Mouse (Mus musculus): ENCODE data around the gene Hebp1.

Hebp1 gene

GRCm38 (mm10) chr6:135158509-135158908, 39.3 kb downstream of the Hebp1 start:
- DNase-seq, result no peak

GRCm38 (mm10) chr6:135157496-135157895, 40.3 kb downstream of the Hebp1 start:
- DNase-seq, result no peak

GRCm38 (mm10) chr6:135156597-135156996, 41.2 kb downstream of the Hebp1 start:
- no peak for DNase-seq

GRCm38 (mm10) chr6:135153719-135154118, 44.1 kb downstream of the Hebp1 start:
- DNase-seq, result no peak

- DNase-seq, result peak; percentile 20
Observed at GRCm38 (mm10) chr6:135150311-135150710, 47.5 kb downstream of the Hebp1 start.

GRCm38 (mm10) chr6:135149722-135150121, 48.1 kb downstream of the Hebp1 start:
- no peak for DNase-seq

- no peak for DNase-seq
Observed at GRCm38 (mm10) chr6:135149175-135149574, 48.6 kb downstream of the Hebp1 start.

GRCm38 (mm10) chr6:135148506-135148905, 49.3 kb downstream of the Hebp1 start:
- peak; percentile 24 for DNase-seq

- DNase-seq, result no peak
Observed at GRCm38 (mm10) chr6:135145976-135146375, 51.8 kb downstream of the Hebp1 start.

GRCm38 (mm10) chr6:135144516-135144915, 53.3 kb downstream of the Hebp1 start:
- DNase-seq, result peak; percentile 30

GRCm38 (mm10) chr6:135143151-135143550, 54.7 kb downstream of the Hebp1 start:
- no peak for DNase-seq

GRCm38 (mm10) chr6:135141451-135142147, 56.2 kb downstream of the Hebp1 start:
- no peak for DNase-seq

GRCm38 (mm10) chr6:135138746-135139145, 59.1 kb downstream of the Hebp1 start:
- peak; percentile 24 for DNase-seq

- no peak for DNase-seq
Observed at GRCm38 (mm10) chr6:135138207-135138606, 59.6 kb downstream of the Hebp1 start.

- peak; percentile 30 for DNase-seq
Observed at GRCm38 (mm10) chr6:135137736-135138135, 60.1 kb downstream of the Hebp1 start.

- DNase-seq, result no peak
Observed at GRCm38 (mm10) chr6:135136439-135137161, 61.2 kb downstream of the Hebp1 start.

- no peak for DNase-seq
Observed at GRCm38 (mm10) chr6:135135735-135136134, 62.1 kb downstream of the Hebp1 start.

GRCm38 (mm10) chr6:135133486-135133885, 64.3 kb downstream of the Hebp1 start:
- no peak for DNase-seq

- no peak for DNase-seq
Observed at GRCm38 (mm10) chr6:135133086-135133485, 64.7 kb downstream of the Hebp1 start.

- DNase-seq, result no peak
Observed at GRCm38 (mm10) chr6:135124755-135125380, 73.0 kb downstream of the Hebp1 start.

- no peak for DNase-seq
Observed at GRCm38 (mm10) chr6:135118183-135118582, 79.6 kb downstream of the Hebp1 start, which contains the start of gene Gprc5d. TSS of gene Gprc5d (minus strand) at chr6:135118283.

GRCm38 (mm10) chr6:135116479-135116878, 81.3 kb downstream of the Hebp1 start:
- no peak for DNase-seq

GRCm38 (mm10) chr6:135113114-135113436, 84.7 kb downstream of the Hebp1 start:
- no peak for DNase-seq
